Mouse (Mus musculus) forebrain, postnatal 0 days (tissue): ENCODE data around the gene Btc. TPM values are rescaled to one million over a fixed set of nuclear protein-coding genes. Genes with fewer than 3 reads are reported as not detected.
A peak's percentile ranks its signal among the peaks of the same experiment; 100 is the strongest.

Experiments used
- ATAC-seq: fragments of 200-750 bp; cut with Nextera tagmentation; 2 replicates; pipeline ENCODE4 v1.8.0; 2017; ENCODE audit warnings: mild to moderate bottlenecking, moderate library complexity
- DNase-seq: peaks from one replicate; pipeline ENCODE4 v3.0.0-alpha.2; 2015
- H3K27ac ChIP-seq: fragments of 300-500 bp; sonication (generic); 2 replicates; pipeline ENCODE4 v1.5.1; 2014; ENCODE audit warnings: low read depth, mild to moderate bottlenecking, antibody characterized with exemption, low read length, moderate library complexity, mixed read lengths
- H3K27me3 ChIP-seq: fragments of 300-500 bp; sonication (generic); 2 replicates; pipeline ENCODE4 v1.6.1; 2014; ENCODE audit warnings: mild to moderate bottlenecking, low read length, mixed read lengths; ENCODE audit not compliant: insufficient read depth
- H3K36me3 ChIP-seq: fragments of 300-500 bp; sonication (generic); 2 replicates; pipeline ENCODE4 v1.6.1; 2014; ENCODE audit warnings: mild to moderate bottlenecking, moderate library complexity; ENCODE audit not compliant: insufficient read depth
- H3K4me1 ChIP-seq: fragments of 300-500 bp; sonication (generic); 2 replicates; pipeline ENCODE4 v1.6.1; 2014; ENCODE audit warnings: antibody characterized with exemption; ENCODE audit not compliant: insufficient read depth
- H3K4me2 ChIP-seq: fragments of 300-500 bp; sonication (generic); 2 replicates; pipeline ENCODE4 v1.6.1; 2014; ENCODE audit warnings: low read depth, mild to moderate bottlenecking, moderate library complexity
- H3K4me3 ChIP-seq: fragments of 300-500 bp; sonication (generic); 2 replicates; pipeline ENCODE4 v1.5.1; 2014; ENCODE audit warnings: low read depth, low read length, mixed read lengths
- H3K9ac ChIP-seq: fragments of 300-500 bp; sonication (generic); 2 replicates; pipeline ENCODE4 v1.6.1; 2014; ENCODE audit warnings: mild to moderate bottlenecking
- H3K9me3 ChIP-seq: fragments of 300-500 bp; sonication (generic); 2 replicates; pipeline ENCODE4 v1.6.1; 2016; ENCODE audit warnings: low read length
- CTCF ChIP-seq: sonication (generic); IDR thresholded peaks from 2 replicates; pipeline ENCODE4 v1.5.1; 2016; ENCODE audit warnings: antibody characterized with exemption, control low read depth, low read depth
- WGBS: fragments of 180-500 bp; shearing (Covaris S2); extraction: QIAGEN DNeasy Blood & Tissue Kit; methylation state at CpG from one replicate; pipeline ENCODE4 v1.1.7; 2014; 5-methylcytosine and 5-hydroxymethylcytosine counted together
- polyA plus RNA-seq: library from polyadenylated mRNA; unstranded; fragments of >200 nt; fragmentation: Nextera tagmentation; extraction: Ambion mirVana; gene quantifications from 2 replicates; pipeline ENCODE4 v1.2.1, GENCODE M21; 2015
- total RNA-seq: library from RNA; depleted of rRNA; stranded (reverse); fragments of >200 nt; gene quantifications from 2 replicates; pipeline ENCODE4 v1.2.3, GENCODE M21; 2014; rRNA removed

Btc gene
- total and polyA plus RNA-seq, 2 experiments from 2014 or later: 0.15 to 0.24 TPM

- no peak overlapping the region for H3K4me2 ChIP-seq
- 84% methylated on average over 4 of the region's 4 CpGs for WGBS
- no peak for TF ChIP-seq CTCF
- H3K4me1 ChIP-seq: no peaks in the 10 kb centered on the region
- H3K36me3 ChIP-seq: no peaks in the 10 kb centered on the region
- no peak overlapping the region for H3K4me3 ChIP-seq
- H3K27ac ChIP-seq: no peak overlapping the region
- no peak for ATAC-seq
- H3K9ac ChIP-seq: no peak overlapping the region
- no peaks in the 10 kb centered on the region for H3K27me3 ChIP-seq
- no peak for DNase-seq
- H3K9me3 ChIP-seq: no peaks in the 10 kb centered on the region
Observed at GRCm38 (mm10) chr5:91320348-91320747, 82.4 kb downstream of the Btc start.

GRCm38 (mm10) chr5:91313971-91314370 is 88.8 kb downstream of the Btc start:
- DNase-seq: no peak
- no peak overlapping the region for H3K4me3 ChIP-seq
- no peak for ATAC-seq
- H3K4me2 ChIP-seq: no peak overlapping the region
- H3K9me3 ChIP-seq: no peaks in the 10 kb centered on the region
- H3K9ac ChIP-seq: no peak overlapping the region
- H3K36me3 ChIP-seq: no peaks in the 10 kb centered on the region
- no peak overlapping the region for H3K27ac ChIP-seq
- no peaks in the 10 kb centered on the region for H3K27me3 ChIP-seq
- WGBS: 90% methylated on average over 4 of the region's 4 CpGs
- H3K4me1 ChIP-seq: no peaks in the 10 kb centered on the region
- no peak for TF ChIP-seq CTCF

- no peak overlapping the region for H3K9ac ChIP-seq
- no peak overlapping the region for H3K4me2 ChIP-seq
- ATAC-seq (0 out of 2 replicates have a peak, but pooled peaks have one; percentile 30), DNase-seq (no peak)
- no peak overlapping the region for H3K27ac ChIP-seq
- no peaks in the 10 kb centered on the region for H3K36me3 ChIP-seq
- no peak for TF ChIP-seq CTCF
- H3K4me1 ChIP-seq: no peaks in the 10 kb centered on the region
- no peaks in the 10 kb centered on the region for H3K9me3 ChIP-seq
- no peak overlapping the region for H3K4me3 ChIP-seq
- WGBS: 41% methylated on average over 4 of the region's 4 CpGs
- no peaks in the 10 kb centered on the region for H3K27me3 ChIP-seq
Observed at GRCm38 (mm10) chr5:91311767-91312166, 91.0 kb downstream of the Btc start.

GRCm38 (mm10) chr5:91308576-91308975 is 94.2 kb downstream of the Btc start:
- no peak for ATAC-seq
- Histone ChIP-seq H3K4me2 (no peak overlapping the region), H3K4me1 (no peaks in the 10 kb centered on the region), H3K9ac (no peak overlapping the region), H3K9me3 (no peaks in the 10 kb centered on the region), H3K27me3 (no peaks in the 10 kb centered on the region), H3K36me3 (no peaks in the 10 kb centered on the region), H3K4me3 (no peak overlapping the region), H3K27ac (no peak overlapping the region)
- WGBS: 68% methylated on average over 7 of the region's 7 CpGs
- no peak for DNase-seq
- no peak for TF ChIP-seq CTCF

GRCm38 (mm10) chr5:91307907-91308306 is 94.9 kb downstream of the Btc start:
- Histone ChIP-seq H3K4me2 (no peak overlapping the region), H3K9ac (no peak overlapping the region), H3K36me3 (no peaks in the 10 kb centered on the region), H3K9me3 (no peaks in the 10 kb centered on the region), H3K27me3 (no peaks in the 10 kb centered on the region), H3K27ac (no peak overlapping the region), H3K4me3 (no peak overlapping the region), H3K4me1 (no peaks in the 10 kb centered on the region)
- peak; percentile 89 for TF ChIP-seq CTCF
- DNase-seq: peak; percentile 83
- WGBS: 2% methylated on average over 1 of the region's 1 CpGs
- peak; percentile 68; the same call in 1 of the 2 replicates for ATAC-seq

Other genes starting within 250 kb of the Btc start
- gene Parm1, start 114.6 kb upstream of the Btc start, total RNA-seq: 6.5 and 11.8 TPM in 2 replicates
- 4.7 and 7.3 TPM in 2 replicates for gene Parm1, start 114.6 kb upstream of the Btc start, polyA plus RNA-seq